Mouse (Mus musculus): ENCODE results near the gene Kcne4. TPM values are rescaled to one million over a fixed set of nuclear protein-coding genes. Genes with fewer than 3 reads are reported as not detected.

Kcne4 gene
- polyA plus RNA-seq, 1 experiment from 2014 or later, result 0.36 TPM

DNA sequence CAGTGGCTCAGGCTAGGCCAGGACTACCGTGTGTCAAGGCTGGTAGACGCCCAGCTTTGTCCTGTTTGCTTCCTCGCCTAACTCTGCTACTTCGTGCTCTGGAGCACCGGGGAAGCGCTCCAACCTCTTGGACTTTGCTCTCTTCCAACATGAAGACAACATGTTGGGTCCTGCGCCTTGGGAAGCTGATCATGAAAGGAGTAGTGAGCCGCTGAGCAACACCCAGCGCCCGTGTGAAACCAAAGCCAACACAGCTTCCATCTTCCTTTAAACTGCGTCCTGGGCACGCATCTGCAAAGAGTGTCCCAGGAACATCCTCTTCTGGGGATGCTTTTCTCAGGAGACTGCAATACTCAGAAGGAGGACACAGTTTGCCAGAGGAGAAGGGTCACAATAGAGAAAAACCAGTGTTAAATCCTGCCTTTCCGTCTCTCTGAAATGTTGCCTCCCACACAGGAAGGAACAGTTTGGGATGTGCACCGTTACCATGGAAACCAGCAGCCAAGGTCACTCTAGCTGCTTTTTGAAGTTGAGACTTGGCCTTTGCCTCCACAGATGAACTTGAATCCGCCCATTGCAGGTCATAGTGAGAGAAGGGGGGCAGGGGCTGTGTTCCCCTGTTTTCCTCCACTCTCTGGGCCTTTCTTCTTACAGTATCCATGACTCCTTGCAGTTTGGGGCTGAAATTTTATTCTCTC lies 5.3 kb downstream of the Kcne4 start:
- no peaks in the 10 kb centered on the region for H3K36me3 ChIP-seq (replicated peaks)
- H3K4me1 ChIP-seq, result peaks cover 50% of the 10 kb centered on the region
- H3K27ac ChIP-seq (replicated peaks), result peak overlapping the region; percentile 75
- no peak overlapping the region for H3K4me3 ChIP-seq
- no peaks in the 10 kb centered on the region for H3K27me3 ChIP-seq (replicated peaks; ENCODE audit: low read depth, poor library complexity, severe bottlenecking)
- no peaks in the 10 kb centered on the region for H3K9me3 ChIP-seq
- 85% methylated on average over 15 of the region's 15 CpGs for WGBS
- DNase-seq (ENCODE audit: low spot score), result peak; percentile 54

DNA sequence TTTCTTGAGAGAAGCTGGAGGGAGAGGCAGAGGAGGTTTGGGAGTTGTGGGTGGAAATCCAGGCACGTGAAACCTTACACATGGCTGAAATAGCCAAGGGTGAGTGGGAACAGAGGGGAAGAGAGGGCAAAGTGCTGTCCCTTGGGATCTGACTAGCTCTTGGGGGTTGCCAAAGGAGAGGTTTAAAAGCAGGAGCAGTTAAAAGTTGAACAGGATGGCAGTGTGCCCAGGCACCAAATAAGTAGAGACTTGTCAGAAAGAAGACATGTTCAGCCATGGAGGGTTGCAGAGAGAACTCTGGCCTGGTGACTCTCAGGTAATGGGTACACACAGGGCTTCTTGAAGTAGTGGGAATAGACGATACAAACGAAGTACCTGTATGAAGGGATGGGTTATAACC lies 8.7 kb downstream of the Kcne4 start:
- no peak for DNase-seq (ENCODE audit: low spot score)
- no peak overlapping the region for H3K27ac ChIP-seq (replicated peaks)
- H3K4me1 ChIP-seq, result peaks cover 25% of the 10 kb centered on the region
- H3K4me3 ChIP-seq, result no peak overlapping the region
- no peaks in the 10 kb centered on the region for H3K36me3 ChIP-seq (replicated peaks)
- H3K27me3 ChIP-seq (replicated peaks; ENCODE audit: low read depth, poor library complexity, severe bottlenecking), result no peaks in the 10 kb centered on the region
- H3K9me3 ChIP-seq, result no peaks in the 10 kb centered on the region
- whole genome bisulfite sequencing, result 83% methylated on average over 3 of the region's 3 CpGs

DNA sequence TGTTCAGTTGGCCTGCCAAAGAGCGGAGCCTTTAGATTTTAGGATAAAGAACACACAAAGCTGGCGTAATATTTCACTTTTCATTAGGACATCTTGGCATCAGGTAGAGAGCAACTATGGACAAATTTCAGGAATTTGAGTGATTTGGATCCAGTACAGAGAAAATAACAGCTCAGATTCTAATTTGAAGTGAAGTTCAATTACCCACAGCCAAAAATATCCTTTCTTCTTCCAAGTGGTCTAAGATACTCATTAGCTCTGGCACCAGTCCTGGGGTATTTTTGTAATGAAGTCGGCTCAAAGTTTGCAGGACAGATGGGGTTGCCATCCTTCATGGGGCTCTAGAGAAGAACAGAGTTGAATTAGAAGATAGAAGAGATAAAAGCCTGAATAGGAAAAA lies 21.9 kb downstream of the Kcne4 start:
- no peak for DNase-seq (ENCODE audit: low spot score)
- Histone ChIP-seq H3K4me3 (no peak overlapping the region), H3K27ac (replicated peaks) (no peak overlapping the region), H3K9me3 (no peaks in the 10 kb centered on the region), H3K4me1 (peaks cover 2% of the 10 kb centered on the region; the same call in 1 of the 2 replicates), H3K27me3 (replicated peaks; ENCODE audit: low read depth, poor library complexity, severe bottlenecking) (no peaks in the 10 kb centered on the region), H3K36me3 (replicated peaks) (no peaks in the 10 kb centered on the region)
- WGBS, result 92% methylated on average over 3 of the region's 3 CpGs

DNA sequence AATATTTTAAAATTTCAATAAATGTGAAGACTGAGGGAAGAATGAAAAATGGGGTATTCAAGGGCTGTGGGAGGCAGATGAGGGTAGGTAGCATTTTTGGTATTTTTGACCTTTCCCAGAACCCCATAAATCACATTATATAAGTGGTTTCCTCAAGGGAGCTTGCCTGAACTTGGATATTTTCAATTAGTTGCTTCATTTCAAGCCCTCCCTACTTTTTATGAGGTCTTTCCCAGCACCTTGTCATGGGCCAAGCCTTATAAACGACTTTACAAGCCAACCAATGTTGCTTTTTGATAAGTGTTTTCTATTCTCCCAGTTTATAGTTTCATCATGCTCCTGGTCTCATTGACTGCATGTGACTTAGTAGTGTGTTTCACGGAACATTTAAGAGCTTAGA lies 24.2 kb downstream of the Kcne4 start:
- H3K27me3 ChIP-seq (replicated peaks; ENCODE audit: low read depth, poor library complexity, severe bottlenecking), result no peaks in the 10 kb centered on the region
- H3K4me3 ChIP-seq, result no peak overlapping the region
- peaks cover 10% of the 10 kb centered on the region for H3K4me1 ChIP-seq
- 69% methylated on average over 2 of the region's 2 CpGs for WGBS
- no peak for DNase-seq (ENCODE audit: low spot score)
- no peaks in the 10 kb centered on the region for H3K9me3 ChIP-seq
- H3K36me3 ChIP-seq (replicated peaks), result no peaks in the 10 kb centered on the region
- H3K27ac ChIP-seq (replicated peaks), result no peak overlapping the region

DNA sequence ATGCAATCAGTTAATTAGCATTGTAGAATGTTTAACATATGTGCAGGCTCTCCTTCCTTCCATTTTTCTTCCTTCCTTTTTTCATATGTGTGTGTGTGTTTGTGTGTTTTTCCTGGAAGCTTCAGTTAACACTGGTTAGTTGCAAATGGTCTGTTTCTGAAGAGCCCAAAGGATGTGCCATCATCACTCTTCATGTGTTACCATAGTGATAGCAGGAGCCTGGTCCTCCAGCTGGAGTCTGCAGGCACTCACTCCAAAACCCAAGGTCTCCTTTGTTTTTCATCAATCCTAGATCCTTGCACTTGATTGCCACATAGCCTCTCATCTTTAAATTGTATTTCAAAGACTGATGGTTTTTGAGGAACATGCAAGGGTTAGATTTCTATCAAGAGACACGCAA lies 29.1 kb downstream of the Kcne4 start:
- DNase-seq (ENCODE audit: low spot score), result no peak
- H3K27ac ChIP-seq (replicated peaks), result no peak overlapping the region
- H3K4me3 ChIP-seq, result no peak overlapping the region
- H3K4me1 ChIP-seq, result peaks cover 10% of the 10 kb centered on the region
- 95% methylated on average over 1 of the region's 1 CpGs for WGBS
- no peaks in the 10 kb centered on the region for H3K9me3 ChIP-seq
- no peaks in the 10 kb centered on the region for H3K36me3 ChIP-seq (replicated peaks)
- H3K27me3 ChIP-seq (replicated peaks; ENCODE audit: low read depth, poor library complexity, severe bottlenecking), result no peaks in the 10 kb centered on the region

DNA sequence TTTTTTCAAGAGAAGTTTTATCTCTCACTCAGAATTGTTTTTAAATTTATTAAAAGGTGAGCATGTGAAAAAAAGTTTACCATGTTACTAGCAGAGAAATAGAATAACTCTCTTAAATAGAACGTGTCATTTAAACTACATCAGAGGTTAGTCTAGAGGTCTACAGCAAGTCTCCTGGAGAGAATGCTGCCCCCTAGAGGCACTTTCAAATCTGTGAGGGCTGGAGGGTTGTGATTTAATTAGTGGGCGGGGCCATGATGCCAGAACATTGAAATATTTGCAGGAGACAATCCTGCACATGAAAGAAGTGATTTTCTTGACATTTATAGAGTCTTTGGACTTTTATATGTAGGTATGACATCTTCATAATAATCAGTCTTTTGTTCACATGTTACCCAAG lies 29.9 kb downstream of the Kcne4 start:
- 47% methylated on average over 2 of the region's 2 CpGs for WGBS
- H3K9me3 ChIP-seq, result no peaks in the 10 kb centered on the region
- H3K27me3 ChIP-seq (replicated peaks; ENCODE audit: low read depth, poor library complexity, severe bottlenecking), result no peaks in the 10 kb centered on the region
- peaks cover 10% of the 10 kb centered on the region for H3K4me1 ChIP-seq
- peak; percentile 16 for DNase-seq (ENCODE audit: low spot score)
- H3K36me3 ChIP-seq (replicated peaks), result no peaks in the 10 kb centered on the region
- no peak overlapping the region for H3K27ac ChIP-seq (replicated peaks)
- H3K4me3 ChIP-seq, result no peak overlapping the region

DNA sequence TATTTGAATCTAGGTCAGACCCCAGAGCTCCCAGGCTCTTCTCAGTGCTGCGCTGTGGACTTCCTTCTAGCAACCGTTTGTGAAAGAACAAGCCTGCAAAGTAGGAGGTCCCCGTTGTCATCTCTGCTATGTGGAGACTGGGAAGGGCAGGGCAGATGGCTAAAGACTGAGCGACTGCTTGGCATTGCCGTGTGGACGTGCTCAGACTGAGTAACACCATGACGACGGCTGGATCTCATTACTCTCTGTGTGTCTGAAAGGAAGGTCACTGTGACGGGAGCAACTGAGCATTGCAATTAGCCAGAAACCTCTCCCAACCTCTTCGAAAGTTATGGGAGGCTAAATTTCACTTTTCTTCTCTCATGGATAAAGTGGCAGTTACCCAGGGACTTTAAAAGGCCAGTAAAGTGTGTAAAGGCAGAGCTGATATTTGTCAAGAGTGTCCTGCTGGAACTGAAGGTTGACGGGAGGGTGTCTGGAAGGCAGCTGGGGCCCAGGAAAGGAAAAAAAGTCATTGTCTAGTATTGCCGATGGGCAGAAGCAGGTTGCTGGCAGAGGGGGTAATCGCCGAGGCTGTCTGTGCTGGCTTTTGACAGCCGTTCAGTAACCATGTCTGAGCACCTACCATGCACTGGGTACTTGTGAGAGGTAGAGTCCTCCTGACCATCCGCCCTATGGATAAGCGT lies 36.0 kb downstream of the Kcne4 start:
- DNase-seq (ENCODE audit: low spot score), result peak; percentile 52
- 49% methylated on average over 17 of the region's 17 CpGs for WGBS
- Histone ChIP-seq H3K4me3 (no peak overlapping the region), H3K27me3 (replicated peaks; ENCODE audit: low read depth, poor library complexity, severe bottlenecking) (no peaks in the 10 kb centered on the region), H3K4me1 (peaks cover 12% of the 10 kb centered on the region), H3K36me3 (replicated peaks) (no peaks in the 10 kb centered on the region), H3K27ac (replicated peaks) (peak overlapping the region; percentile 53; the same call in 1 of the 2 replicates), H3K9me3 (no peaks in the 10 kb centered on the region)

DNA sequence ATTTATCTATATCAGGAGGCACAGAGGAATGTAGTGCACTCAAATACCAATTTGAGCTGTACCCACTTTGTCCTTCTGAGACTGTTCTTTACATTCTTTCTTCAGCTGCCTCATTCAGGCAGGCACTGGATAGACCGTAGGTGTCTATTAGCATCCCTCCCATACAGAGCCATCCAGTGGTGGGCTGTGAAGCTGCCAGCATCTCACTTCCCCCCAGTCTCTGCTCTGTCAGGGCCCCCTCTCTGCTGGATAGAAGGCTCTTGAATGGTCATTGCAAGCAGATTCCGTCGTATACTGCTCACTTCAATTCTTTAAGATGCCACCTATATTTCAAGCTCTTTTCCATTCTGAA lies 36.5 kb downstream of the Kcne4 start:
- 89% methylated on average over 3 of the region's 3 CpGs for WGBS
- peak overlapping the region; percentile 53; the same call in 1 of the 2 replicates for H3K27ac ChIP-seq (replicated peaks)
- no peaks in the 10 kb centered on the region for H3K27me3 ChIP-seq (replicated peaks; ENCODE audit: low read depth, poor library complexity, severe bottlenecking)
- no peak for DNase-seq (ENCODE audit: low spot score)
- no peak overlapping the region for H3K4me3 ChIP-seq
- no peaks in the 10 kb centered on the region for H3K36me3 ChIP-seq (replicated peaks)
- no peaks in the 10 kb centered on the region for H3K9me3 ChIP-seq
- peaks cover 12% of the 10 kb centered on the region for H3K4me1 ChIP-seq

DNA sequence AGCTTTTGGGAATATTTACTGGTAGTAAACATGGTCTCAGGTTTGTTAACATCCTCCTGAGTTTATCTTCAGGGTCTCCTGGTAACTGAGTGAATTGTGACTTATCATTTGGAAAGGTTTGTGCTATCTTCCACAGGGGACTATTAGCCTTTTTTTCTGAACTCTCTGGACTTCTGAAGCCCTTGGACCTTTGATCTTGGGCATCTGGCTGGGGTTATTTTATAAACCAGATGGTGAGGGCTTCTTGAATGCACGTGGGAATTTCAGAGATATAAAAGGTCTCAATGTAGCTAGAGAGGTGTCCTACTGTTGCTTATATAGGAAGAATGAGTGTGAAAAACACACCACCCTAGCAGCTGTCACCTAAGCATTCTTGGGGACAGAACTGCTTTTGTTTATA lies 37.7 kb downstream of the Kcne4 start:
- Histone ChIP-seq H3K27ac (replicated peaks) (no peak overlapping the region), H3K4me3 (no peak overlapping the region), H3K36me3 (replicated peaks) (no peaks in the 10 kb centered on the region), H3K27me3 (replicated peaks; ENCODE audit: low read depth, poor library complexity, severe bottlenecking) (no peaks in the 10 kb centered on the region), H3K9me3 (no peaks in the 10 kb centered on the region), H3K4me1 (peaks cover 12% of the 10 kb centered on the region)
- DNase-seq (ENCODE audit: low spot score), result no peak
- WGBS, result 54% methylated on average over 1 of the region's 1 CpGs

DNA sequence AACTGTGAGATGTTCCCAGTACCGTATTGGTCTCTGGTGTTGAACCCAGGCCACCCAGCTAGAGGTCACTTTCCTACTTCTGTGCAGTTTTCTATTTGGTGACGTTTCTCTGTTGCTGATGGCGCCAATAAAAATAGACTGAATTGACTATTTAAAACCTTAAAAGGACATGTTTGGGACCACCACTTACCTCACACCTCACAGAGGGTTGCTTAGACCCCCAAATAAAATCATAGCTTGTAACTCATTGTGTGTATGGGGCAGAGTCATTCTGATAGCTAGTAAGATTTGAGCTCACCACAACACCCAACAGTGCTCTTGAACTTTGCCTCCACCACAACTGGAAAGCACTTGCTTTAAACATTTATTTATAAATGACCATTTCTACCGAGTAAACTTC lies 43.0 kb downstream of the Kcne4 start:
- Histone ChIP-seq H3K27me3 (replicated peaks; ENCODE audit: low read depth, poor library complexity, severe bottlenecking) (no peaks in the 10 kb centered on the region), H3K9me3 (no peaks in the 10 kb centered on the region), H3K27ac (replicated peaks) (no peak overlapping the region), H3K36me3 (replicated peaks) (no peaks in the 10 kb centered on the region), H3K4me1 (no peaks in the 10 kb centered on the region), H3K4me3 (no peak overlapping the region)
- no peak for DNase-seq (ENCODE audit: low spot score)
- WGBS, result 73% methylated on average over 4 of the region's 4 CpGs

DNA sequence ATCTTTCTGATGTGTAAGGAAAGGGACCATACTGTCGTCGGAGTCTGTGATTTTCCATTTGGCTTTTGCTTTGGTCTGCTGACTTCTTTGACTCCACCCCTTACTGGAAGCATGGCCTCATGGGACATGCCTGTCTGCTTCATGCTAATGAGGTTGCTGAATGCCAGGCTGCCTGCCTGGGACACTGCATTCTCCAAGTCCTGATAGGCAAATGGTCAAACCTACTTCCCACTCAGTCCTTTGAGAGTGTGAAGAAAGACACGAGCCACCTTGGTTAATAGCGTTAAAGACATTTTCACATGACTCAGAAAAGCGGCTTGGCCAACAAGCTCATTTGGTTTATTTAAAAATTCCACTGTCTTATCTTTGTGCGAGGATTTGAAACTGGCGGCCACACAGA lies 43.5 kb downstream of the Kcne4 start:
- Histone ChIP-seq H3K27me3 (replicated peaks; ENCODE audit: low read depth, poor library complexity, severe bottlenecking) (no peaks in the 10 kb centered on the region), H3K4me3 (no peak overlapping the region), H3K27ac (replicated peaks) (no peak overlapping the region), H3K4me1 (no peaks in the 10 kb centered on the region), H3K9me3 (no peaks in the 10 kb centered on the region), H3K36me3 (replicated peaks) (no peaks in the 10 kb centered on the region)
- WGBS, result 89% methylated on average over 7 of the region's 7 CpGs
- DNase-seq (ENCODE audit: low spot score), result no peak

DNA sequence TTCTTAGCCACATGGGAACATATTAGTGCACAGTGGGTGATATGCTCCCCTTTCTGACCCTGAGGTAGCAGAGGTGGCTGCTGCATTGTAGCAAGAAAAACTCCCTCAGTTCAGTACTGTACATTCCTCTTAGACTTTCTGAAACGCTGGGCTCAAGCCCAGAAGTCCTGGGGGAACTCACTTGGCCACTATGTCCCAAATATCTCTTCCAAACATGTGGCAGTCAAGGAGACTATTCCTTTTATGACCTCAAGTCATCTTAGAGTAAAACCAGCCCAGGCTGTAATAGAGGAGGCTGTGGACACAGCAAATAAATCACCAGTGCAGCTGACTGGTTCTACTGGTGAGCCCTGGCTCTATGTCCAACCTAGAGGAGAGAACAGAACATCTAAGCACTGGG lies 45.7 kb downstream of the Kcne4 start:
- H3K27me3 ChIP-seq (replicated peaks; ENCODE audit: low read depth, poor library complexity, severe bottlenecking), result no peaks in the 10 kb centered on the region
- no peaks in the 10 kb centered on the region for H3K36me3 ChIP-seq (replicated peaks)
- no peaks in the 10 kb centered on the region for H3K4me1 ChIP-seq
- DNase-seq (ENCODE audit: low spot score), result no peak
- H3K27ac ChIP-seq (replicated peaks), result no peak overlapping the region
- no peaks in the 10 kb centered on the region for H3K9me3 ChIP-seq
- WGBS, result 74% methylated on average over 1 of the region's 1 CpGs
- H3K4me3 ChIP-seq, result no peak overlapping the region

DNA sequence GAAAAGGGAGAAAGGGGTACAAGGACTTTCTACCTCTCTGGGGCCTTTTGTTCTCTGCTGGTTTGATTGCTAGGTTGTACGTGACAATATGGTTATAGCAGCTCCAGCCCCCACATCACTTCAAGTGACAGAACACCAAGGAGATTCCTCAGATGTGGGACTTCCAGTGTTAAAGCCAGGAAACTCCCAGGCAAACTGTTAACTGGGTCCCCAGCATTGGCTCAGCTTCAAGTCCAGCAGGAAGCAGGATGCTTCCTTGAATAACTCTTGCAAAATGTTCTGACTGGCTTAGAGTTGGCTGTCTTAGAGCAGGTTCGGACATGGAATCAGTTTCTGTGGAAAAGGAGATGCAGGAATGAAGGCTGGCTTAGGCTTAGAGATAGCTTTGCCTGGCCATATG lies 47.3 kb downstream of the Kcne4 start:
- no peak for DNase-seq (ENCODE audit: low spot score)
- Histone ChIP-seq H3K4me1 (no peaks in the 10 kb centered on the region), H3K36me3 (replicated peaks) (no peaks in the 10 kb centered on the region), H3K9me3 (no peaks in the 10 kb centered on the region), H3K4me3 (no peak overlapping the region), H3K27me3 (replicated peaks; ENCODE audit: low read depth, poor library complexity, severe bottlenecking) (no peaks in the 10 kb centered on the region), H3K27ac (replicated peaks) (no peak overlapping the region)
- WGBS, result 81% methylated on average over 2 of the region's 2 CpGs

All from embryonic facial prominence, embryonic 10.5 days (tissue).